Mouse (Mus musculus): ENCODE results near the gene Sumf1. TPM values are rescaled to one million over a fixed set of nuclear protein-coding genes. Genes with fewer than 3 reads are reported as not detected.

Gene Sumf1
- total RNA-seq, 2 experiments from 2014 or later: 10.4 to 12.4 TPM

DNA sequence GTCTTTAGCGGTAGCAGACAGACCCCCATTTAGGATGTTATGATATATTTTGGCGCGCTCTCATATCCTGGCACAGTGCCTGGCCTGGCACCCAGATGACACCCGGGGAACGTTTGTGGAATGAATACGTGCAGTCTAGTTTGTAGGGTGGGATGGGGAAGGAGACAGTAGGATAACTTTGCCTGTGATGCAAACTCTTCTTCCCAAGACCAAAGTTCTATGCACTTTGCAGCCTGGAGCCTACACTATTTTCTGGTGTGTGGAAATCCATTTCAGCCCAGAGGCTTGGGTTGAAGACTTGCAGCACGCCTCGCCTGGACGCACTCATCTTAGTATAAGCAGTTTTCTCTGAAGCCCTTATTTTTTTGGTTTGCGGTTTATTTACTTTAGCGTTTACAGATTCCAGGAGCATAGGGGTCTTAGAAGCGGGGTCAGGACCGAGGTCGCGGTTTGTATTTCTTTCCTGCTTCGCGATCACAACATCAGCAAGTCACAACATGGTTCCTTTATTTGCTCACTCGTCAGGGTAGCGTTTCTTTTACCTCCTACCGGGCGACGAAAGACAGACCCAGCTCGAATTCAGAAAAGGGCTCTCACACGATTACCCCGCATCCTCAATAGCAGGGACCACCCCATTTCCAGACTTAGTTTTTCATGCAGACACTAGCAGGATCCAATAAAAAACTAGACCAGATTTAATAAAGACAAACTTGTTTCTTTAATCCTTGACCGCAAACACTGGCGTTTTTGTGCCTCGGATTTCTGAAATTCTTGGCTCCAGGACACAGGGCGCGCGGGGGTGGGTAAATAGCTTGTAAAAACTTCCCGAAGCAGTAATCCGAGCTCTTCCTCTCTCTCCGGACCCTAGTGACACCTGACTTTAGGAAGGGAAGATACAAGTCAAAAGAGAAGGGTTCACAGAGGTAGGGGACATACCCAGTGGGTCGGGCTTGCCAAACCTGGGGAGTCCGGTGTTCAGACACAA lies 26.8 kb upstream of the Sumf1 start:
- intact Hi-C loops (cut with DNase I): loop anchor here (10.0 kb wide), 1 partner anchor 117 kb away; no protein-coding TSS in a partner anchor
- DNase-seq: peak; percentile 37

DNA sequence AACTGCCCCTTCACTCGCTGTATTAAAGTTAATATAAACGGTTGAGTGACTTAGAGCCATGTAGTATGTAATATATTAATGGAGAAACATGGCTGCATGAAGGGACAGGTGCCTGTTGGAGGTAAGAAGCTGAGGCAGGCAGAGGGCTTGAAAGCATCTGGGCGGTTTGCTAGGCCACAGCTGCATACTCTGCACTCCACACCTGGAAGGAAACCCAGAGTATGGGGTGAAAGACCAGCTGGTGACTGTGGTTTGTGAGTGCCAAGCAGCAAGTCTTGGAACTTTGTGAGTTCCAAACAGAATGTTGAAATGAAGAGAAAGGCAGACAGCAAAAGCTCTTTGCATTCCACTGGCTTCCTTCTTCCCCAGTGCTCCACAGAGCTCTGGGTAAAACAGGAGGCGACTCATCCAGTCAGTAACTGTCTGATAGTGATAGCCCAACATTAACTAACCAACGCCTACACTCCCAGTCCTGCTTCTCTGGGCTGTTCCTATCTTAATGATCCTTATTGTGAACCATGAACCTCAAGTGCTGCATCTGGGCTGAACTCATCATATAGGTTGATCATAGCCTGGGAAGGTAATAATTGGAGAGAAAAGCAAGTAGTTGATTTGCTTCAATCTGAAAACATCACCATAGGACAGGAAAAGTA lies 21.7 kb upstream of the Sumf1 start:
- intact Hi-C loops (cut with DNase I): no loop called here
- no peak for DNase-seq

DNA sequence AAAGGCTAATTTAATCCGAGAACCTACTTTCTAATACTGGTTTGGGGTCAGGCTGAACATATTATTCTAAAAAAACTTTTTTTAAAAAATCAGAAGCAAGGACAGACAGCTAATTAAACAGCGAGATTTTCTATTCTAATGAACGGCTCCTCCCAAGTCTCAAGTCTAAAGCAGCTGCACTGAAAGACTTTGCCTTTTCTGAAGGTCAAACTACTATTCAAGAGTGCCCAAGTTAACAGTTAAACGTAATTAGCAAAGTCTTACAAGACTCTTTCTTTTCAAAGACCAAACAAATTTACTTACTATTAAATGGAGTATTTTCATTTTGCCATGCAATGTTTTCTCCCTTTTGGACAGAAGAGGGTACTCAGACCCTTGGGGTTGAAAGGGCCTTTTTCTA lies 20.8 kb upstream of the Sumf1 start:
- no peak for DNase-seq
- intact Hi-C loops (cut with DNase I): no loop called here

DNA sequence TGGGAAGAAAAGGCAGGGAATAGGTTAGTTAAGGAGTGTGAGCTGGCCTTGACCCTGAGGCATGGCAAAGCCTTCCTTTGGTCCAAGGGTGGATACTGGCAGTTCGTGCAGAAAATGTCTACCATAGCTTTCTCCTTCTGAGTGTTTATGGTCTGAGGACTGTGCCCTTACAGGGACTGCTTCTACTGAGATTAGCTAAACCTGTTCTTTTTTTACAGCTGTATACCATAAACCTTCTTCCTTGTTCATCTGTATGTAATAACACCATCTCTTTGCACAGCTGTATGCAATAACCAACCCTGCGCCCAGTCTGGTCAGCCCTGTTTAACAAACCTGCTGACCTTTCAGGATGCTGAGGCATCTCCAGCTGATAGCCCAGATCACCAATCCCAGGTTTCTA lies 18.9 kb upstream of the Sumf1 start:
- DNase-seq: no peak
- intact Hi-C loops (cut with DNase I): no loop called here

DNA sequence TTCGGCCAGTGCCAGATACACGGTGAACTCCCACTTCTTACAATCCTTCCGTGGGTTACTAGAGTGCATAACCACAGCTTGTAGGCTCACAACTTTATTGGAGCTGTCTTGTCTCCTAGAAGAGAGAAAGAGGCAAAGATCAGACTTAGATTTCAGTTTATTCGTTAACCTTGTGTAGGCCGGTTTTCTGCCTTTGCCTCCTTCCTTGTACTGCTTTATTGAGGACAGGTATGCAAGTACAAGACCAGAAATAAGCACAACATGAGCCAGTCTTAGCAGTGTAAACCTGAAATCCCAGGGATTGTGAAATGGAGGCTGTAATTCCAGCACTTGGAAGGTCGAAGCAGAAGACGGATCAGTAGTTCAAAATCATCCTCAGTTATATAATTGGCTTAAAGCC lies 12.9 kb upstream of the Sumf1 start:
- intact Hi-C loops (cut with DNase I): no loop called here
- DNase-seq: no peak

DNA sequence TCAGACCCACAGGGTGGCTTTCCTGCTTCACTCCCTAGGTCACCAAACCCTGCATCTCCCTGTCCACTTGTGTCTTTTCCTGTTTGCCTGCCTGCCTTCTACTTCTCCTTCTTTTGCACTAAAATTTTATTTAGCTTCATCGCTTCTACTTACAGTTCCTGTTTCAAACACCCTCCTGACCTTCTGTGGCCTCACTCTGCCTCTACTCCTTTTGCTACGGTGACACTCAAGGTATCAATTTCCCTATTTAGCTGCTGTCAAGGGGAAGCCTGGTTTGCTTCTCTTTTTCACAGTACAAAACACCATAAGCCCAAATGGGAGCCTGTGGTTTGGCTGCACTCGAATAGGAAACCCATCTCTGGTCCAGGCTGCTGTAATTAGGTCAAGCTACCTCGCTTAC lies 11.7 kb upstream of the Sumf1 start:
- intact Hi-C loops (cut with DNase I): no loop called here
- DNase-seq: no peak

DNA sequence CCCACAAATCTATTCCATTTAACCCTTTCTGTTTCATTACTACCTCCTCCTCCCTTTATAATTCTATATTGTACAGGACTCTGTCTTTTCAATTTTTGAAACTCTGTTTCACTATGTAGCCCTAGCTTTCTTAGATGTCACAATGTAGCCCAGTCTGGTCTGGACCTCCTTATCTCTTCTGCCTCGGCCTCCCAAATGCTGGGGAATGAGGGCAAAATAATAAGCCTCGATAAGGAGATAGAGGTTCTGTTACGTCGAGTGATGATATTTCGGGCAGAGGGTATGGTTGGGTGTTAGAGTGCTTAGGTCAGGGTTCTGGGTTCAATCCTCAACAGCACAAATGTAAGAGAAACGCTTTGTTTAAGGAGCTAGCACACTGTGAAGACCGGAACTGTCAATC lies 11.3 kb upstream of the Sumf1 start:
- intact Hi-C loops (cut with DNase I): no loop called here
- DNase-seq: no peak

DNA sequence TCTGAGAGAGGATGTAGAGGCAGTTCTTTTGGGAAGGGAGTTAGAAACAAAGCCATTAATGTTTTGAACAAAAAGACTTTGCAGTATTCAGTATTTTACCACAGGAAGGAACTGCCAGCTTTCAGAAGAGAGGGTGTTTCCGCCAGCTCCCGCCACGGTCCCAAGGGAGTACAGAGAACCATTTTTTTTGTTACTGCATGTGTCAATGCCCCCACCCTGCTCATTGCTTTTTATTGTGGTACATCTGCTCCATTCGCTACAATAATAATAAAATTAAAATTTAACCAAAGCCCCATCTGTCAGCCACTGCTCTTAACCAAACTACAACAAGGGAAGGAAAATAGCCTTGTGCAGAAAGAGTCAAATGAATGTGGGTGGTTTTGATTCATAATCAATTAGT lies 7.2 kb upstream of the Sumf1 start:
- no peak for DNase-seq
- intact Hi-C loops (cut with DNase I): no loop called here

DNA sequence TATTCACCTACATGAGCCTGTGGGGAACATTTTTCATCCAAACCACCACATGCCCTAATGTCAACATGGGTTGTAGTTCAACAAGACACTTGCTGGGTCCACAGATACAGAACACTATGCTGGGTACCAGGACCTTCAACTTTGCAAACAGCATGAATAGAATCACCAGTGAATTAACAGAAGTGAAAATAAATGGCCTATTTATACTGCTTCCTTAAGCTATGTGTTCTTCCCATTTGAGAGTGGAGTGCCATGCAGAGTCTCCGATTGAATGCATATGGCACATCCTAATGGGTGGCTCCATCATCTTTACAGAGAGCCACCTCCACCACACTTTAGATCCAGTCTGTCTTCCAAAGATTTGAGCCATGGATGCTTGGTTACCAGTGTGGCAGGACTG lies 5.3 kb upstream of the Sumf1 start:
- DNase-seq: no peak
- intact Hi-C loops (cut with DNase I): no loop called here

DNA sequence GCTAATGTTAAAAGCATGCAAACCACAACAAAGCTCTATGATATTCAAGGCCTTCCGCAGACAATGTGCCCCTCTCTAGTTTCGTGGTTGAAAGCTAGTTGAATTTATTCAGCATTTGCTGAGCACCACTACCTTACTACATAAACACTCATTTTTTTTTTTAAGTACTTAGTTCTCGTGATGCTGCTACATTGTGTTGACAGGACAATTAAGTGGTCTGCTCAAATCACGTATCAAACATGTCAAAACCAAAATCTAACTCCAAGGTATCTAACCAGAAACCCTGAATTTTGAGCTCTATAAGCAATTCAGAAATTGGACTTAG lies 265 bp upstream of the Sumf1 start:
- intact Hi-C loops (cut with DNase I): no loop called here
- DNase-seq: no peak

DNA sequence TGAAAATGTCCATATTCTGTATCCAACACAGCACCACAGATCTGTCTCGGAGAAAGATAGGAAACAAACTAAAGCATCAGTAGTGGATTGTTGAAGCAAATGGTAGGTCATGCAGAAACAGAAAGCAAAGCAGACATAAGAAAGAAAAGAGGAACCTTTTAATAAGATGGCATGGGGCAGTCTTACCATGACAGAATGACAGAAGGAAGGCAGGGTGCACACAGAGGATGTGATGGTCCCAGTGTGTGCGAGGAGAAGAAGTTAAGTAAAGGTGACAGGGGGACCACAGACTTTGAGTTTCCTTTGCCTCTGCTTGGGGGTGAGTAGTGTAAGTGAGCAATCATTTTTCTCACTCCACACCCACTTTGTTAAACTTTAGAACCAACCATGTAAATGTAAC lies 6.3 kb downstream of the Sumf1 start:
- intact Hi-C loops (cut with DNase I): no loop called here
- DNase-seq: no peak

DNA sequence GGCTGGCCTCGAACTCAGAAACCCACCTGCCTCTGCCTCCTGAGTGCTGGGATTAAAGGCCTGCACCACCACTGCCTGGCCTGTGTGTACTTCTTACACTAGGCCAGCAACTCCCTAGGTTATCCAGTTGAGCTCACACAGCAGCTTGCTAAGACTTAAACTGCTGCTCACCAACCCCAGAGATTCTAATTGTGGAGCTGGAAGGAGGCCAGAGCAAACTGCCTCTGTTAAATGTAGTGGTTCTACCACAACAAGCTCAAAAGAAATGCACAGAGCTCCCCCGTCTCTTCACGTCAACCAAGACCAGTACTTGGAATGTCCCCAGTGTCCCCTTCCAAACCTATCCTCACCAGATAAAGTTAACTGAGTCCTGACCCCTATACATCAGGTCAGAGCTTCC lies 11.2 kb downstream of the Sumf1 start:
- no peak for DNase-seq
- intact Hi-C loops (cut with DNase I): no loop called here

DNA sequence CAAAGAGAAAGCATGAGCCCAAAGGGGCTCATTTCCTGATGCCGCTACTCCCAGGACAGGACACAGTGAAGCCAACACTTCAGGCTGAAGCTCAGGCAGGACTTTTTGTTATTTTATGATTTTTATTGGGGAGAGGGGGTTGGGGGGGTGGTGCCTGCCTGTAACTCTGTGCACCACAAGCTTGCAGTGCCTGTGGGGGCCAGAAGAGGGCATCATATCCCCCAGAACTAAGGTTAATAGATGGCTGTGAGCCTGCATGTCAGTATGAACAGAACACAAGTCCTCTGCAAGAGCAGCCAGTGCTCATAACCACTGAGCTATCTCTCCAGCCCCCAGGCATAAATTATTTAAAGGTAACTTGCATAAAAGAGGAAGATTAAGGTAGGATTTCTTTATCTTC lies 13.2 kb downstream of the Sumf1 start:
- no peak for DNase-seq
- intact Hi-C loops (cut with DNase I): no loop called here

DNA sequence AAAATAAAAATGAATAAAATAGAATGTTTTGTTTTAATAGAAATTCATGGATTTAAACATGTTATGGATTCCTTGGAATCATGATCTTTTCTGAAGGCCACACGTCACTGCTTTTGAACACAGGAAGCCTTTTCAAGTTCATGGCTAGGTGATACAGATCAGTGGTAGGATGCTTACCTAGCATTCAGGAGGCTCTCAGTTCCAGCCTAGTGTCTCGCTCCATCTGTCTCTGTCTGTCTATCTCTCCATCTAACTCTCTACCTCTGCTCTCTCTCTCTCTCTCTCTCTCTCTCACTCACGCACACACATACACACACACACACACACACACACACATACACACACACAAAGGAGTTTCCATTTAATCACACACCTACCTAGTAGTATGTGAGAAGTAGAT lies 15.9 kb downstream of the Sumf1 start:
- no peak for DNase-seq
- intact Hi-C loops (cut with DNase I): no loop called here

DNA sequence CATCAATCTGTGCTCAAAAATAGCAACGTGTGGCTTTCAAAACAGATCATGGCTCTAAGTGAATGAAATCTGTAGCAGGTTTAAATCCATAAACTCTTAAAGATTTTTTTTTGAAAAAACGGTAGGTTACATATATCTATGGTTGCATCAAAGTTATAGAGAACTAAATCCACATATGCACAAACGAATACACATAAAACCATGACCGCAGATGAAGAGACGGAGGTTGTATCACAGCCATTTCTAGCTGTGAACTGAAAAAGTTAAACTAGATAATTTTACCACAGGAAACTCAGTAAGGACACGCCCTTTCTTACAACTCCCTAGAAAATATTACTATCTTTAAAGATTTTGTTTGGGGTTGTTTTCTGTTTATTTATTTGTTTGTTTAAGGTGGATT lies 16.7 kb downstream of the Sumf1 start:
- no peak for DNase-seq
- intact Hi-C loops (cut with DNase I): no loop called here

DNA sequence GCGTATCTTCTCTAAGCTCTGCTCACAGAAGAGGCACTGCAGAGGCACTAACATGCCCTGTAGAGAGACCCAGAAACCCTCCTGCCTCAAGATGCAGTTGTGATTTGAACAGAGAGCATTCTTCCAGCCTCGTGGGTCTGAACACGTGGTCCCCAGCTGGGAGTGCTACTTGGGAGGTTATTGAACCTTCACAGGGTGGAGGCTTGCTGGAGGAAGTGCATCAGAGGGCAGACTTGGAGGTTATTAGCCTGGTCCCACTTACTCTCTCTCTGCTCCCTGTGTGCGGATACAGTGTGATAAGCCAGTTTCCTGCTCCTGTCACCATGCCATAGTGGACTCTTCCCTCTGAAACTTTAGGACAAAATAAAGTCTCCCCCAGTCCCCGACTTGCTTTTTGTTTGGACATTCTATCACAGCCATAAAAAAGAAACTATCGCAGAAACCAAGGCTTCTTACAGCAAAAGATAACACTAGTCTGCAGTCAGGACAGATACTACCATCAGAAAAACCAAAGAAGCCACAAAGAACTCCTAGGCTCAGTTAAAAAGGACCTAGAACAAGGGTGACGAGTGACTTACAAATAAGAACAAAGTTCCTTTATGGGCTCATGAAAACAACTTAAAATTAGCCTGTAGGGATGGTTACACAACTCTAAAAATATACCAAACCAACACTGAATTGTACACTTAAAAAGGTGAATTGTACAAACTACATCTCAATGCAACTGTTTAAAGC lies 17.3 kb downstream of the Sumf1 start:
- intact Hi-C loops (cut with DNase I): no loop called here
- no peak for DNase-seq

DNA sequence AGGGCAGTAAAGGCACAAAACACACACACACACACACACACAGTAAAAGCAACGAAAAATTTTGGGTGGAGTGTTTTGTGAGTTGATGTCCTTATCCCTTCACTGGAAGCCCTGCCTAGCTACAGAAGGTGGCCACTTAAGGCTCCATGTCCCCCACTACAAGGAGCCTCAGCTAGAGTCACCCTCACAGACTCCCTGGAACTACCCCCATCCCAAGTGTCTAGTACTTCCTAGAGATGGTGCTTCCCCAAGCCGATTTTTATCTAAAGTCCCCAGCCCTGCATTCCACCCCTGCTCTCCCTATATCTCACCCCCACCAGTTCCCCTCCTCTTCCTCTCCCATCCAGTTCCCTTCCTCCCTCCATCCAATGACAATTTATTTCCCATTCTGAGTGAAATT lies 19.8 kb downstream of the Sumf1 start:
- no peak for DNase-seq

DNA sequence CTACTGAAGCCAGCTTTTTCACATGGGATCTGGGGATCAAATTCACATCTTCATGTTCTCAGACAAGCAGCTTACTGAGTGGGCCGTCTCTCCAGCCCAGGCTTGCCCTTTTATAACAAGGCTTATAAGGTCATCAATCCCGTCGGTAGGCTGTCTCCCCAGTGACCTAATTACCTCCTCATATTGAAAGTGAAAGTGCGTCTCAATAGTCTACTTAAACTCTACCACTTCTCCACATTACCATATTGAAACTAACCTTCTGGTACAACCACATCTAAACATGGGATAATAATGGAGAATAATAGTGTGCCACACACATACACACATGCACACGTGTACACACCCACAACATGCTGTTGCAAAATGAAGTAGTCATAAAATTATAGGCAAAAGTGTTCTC lies 20.4 kb downstream of the Sumf1 start:
- DNase-seq: no peak
- intact Hi-C loops (cut with DNase I): no loop called here

More for the DNA sequence above, 19.8 kb downstream of the Sumf1 start:
- intact Hi-C loops (cut with DNase I): no loop called here

DNA sequence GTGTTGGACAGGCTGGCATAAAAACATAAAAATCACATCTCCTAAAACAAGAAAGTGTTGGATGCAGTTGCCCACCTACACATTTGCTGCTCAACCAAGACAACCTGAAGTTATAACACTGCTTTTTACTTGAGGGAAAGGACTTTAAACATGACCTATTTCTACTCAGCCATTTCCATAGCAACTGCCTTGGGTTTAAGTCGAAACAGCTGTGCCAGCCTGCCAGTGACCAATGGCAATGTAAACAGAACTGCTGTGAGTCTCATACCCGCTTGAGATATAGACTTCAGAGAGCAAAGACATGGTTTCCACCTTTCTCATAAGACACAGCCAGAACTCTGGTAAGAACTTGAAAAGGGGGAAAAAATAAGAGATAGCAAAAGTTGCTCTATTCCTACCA lies 24.8 kb downstream of the Sumf1 start:
- DNase-seq: no peak
- intact Hi-C loops (cut with DNase I): no loop called here

DNA sequence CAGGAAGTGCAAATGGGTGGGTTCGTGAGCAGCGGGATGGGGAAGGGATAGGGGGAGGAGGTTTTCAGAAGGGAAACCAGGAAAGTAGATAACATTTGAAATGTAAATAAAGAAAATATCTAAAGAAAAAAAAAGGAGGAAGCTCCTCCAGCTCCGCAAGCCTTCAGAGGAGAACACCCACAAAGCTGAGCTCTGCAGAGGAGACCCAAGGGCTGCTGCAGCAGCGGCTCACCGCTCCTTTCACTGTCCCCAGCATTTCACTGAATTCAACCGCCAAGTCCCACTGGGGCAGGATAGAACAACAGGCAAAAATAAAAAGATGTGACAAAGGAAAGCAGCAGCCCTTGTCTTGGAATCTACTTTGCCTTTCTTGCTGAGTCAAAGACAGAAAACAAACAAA lies 28.5 kb downstream of the Sumf1 start:
- DNase-seq: no peak
- intact Hi-C loops (cut with DNase I): no loop called here

DNA sequence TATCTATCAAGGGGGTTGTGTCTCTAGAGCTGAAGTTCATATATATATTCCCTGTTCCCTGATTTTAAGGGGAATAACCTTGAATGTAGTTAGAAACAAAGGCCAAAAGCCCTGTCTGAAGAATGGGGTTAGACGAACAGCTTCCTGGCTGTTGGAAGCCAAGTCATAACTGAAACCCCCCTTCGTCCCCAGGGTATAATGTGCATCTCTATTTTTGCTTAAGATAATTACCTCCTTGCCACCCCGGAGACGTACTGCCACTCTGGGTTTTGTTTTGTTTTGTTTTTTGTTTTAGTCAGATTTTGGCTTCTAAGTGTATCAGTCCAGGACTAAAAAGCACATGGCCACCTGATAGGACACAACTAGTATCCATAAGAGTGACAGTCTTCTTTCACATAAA lies 31.1 kb downstream of the Sumf1 start:
- intact Hi-C loops (cut with DNase I): no loop called here
- DNase-seq: no peak

Data from left cerebral cortex, postnatal 4 days (tissue).